Mouse (Mus musculus) heart, adult 2 months (tissue): ENCODE data around the gene Dbp. TPM values are rescaled to one million over a fixed set of nuclear protein-coding genes. Genes with fewer than 3 reads are reported as not detected.

Experiments
- DNase-seq, 2 experiments: peaks; one replicate each; pipeline ENCODE4 v3.0.0; 2021
- H3K27ac ChIP-seq: fragments of 200-600 bp; 2 replicates; pipeline ENCODE4 v1.8.1; 2022
- H3K27me3 ChIP-seq: fragments of 200-500 bp; 2 replicates; pipeline ENCODE4 v1.6.1; 2012; ENCODE audit warnings: mild to moderate bottlenecking, low read length, inconsistent platforms, mixed read lengths; ENCODE audit not compliant: control insufficient read depth, insufficient read depth
- H3K36me3 ChIP-seq: fragments of 200-500 bp; 2 replicates; pipeline ENCODE4 v1.6.1; 2012; ENCODE audit warnings: low read length, inconsistent platforms; ENCODE audit not compliant: control insufficient read depth, insufficient read depth
- H3K4me1 ChIP-seq: fragments of 200-500 bp; 2 replicates; pipeline ENCODE4 v1.6.1; 2011; ENCODE audit warnings: low read length; ENCODE audit not compliant: control insufficient read depth, insufficient read depth
- H3K4me3 ChIP-seq: fragments of 200-600 bp; 2 replicates; pipeline ENCODE4 v1.8.1; 2022
- H3K79me2 ChIP-seq: fragments of 200-500 bp; replicated peaks from 2 replicates; pipeline ENCODE4 v1.6.1; 2012; ENCODE audit warnings: mild to moderate bottlenecking, inconsistent platforms, low read length, moderate library complexity, mixed read lengths; ENCODE audit not compliant: control insufficient read depth, insufficient read depth
- H3K9ac ChIP-seq: fragments of 200-500 bp; 2 replicates; pipeline ENCODE4 v1.6.1; 2012; ENCODE audit warnings: low read depth, mild to moderate bottlenecking, control low read depth, inconsistent platforms, low read length, mixed read lengths
- CTCF ChIP-seq: fragments of 200-600 bp; IDR thresholded peaks from 2 replicates; pipeline ENCODE4 v1.8.1; 2022; ENCODE audit warnings: antibody characterized with exemption, mild to moderate bottlenecking, moderate library complexity
- EP300 ChIP-seq: fragments of 200-500 bp; IDR thresholded peaks from 2 replicates; pipeline ENCODE4 v1.6.1; 2011; ENCODE audit warnings: low read depth, low read length, control low read depth; ENCODE audit not compliant: insufficient read depth
- POLR2A ChIP-seq: fragments of 200-500 bp; IDR thresholded peaks from 2 replicates; pipeline ENCODE4 v1.6.1; 2011; ENCODE audit warnings: mild to moderate bottlenecking, low read depth, low read length, control low read depth; ENCODE audit not compliant: insufficient read depth
- WGBS: fragments of 180-500 bp; shearing (Covaris S2); methylation state at CpG from one replicate; pipeline ENCODE4 v1.1.7; 2018; 5-methylcytosine and 5-hydroxymethylcytosine counted together
- intact Hi-C: fragments of 180-260 bp; cut with DNase I; formaldehyde crosslinking; loops from one replicate; pipeline ENCODE4 v1.15.1; 2025
- polyA plus RNA-seq: library from polyadenylated mRNA; depleted of rRNA; stranded (reverse); fragments of >200 nt; gene quantifications from 2 replicates; pipeline ENCODE4 v1.2.3, GENCODE M21; 2012
- total RNA-seq, 2 experiments: library from RNA; stranded (reverse); gene quantifications; 2 replicates each; pipeline ENCODE4 v1.2.3; 2021

Dbp gene
- total and polyA plus RNA-seq, 3 experiments: 6.4 to 134 (median 93.6) TPM

GRCm38 (mm10) chr7:45702809-45703520 is 1.9 kb upstream of the Dbp start:
- H3K27me3 ChIP-seq: 0 out of 2 replicates have a peak, but pooled peaks cover 3% of the 10 kb centered on the region
- no peaks in the 10 kb centered on the region for H3K79me2 ChIP-seq
- H3K27ac ChIP-seq: no peak overlapping the region
- no peak overlapping the region for H3K4me3 ChIP-seq
- DNase-seq: no peak
- H3K36me3 ChIP-seq: peaks cover 1% of the 10 kb centered on the region; the same call in 1 of the 2 replicates
- TF ChIP-seq EP300 (no peak), POLR2A (no peak), CTCF (no peak)
- 87% methylated on average over 17 of the region's 17 CpGs for WGBS
- no peak overlapping the region for H3K9ac ChIP-seq
- intact Hi-C loops: loop anchor here (5.0 kb wide), 3 partner anchors 176 to 1151 kb away; partner anchors contain the start of genes Nr1h2, Plekha4 and Ppp1r15a
- H3K4me1 ChIP-seq: peaks cover 9% of the 10 kb centered on the region

GRCm38 (mm10) chr7:45703521-45704033 is 1.3 kb upstream of the Dbp start:
- TF ChIP-seq EP300 (no peak), CTCF (no peak), POLR2A (no peak)
- Histone ChIP-seq H3K9ac (peak overlapping the region; percentile 82), H3K4me3 (peak overlapping the region; percentile 51; the same call in 1 of the 2 replicates), H3K4me1 (peaks cover 15% of the 10 kb centered on the region), H3K27ac (peak overlapping the region; percentile 91), H3K79me2 (no peaks in the 10 kb centered on the region), H3K27me3 (0 out of 2 replicates have a peak, but pooled peaks cover 3% of the 10 kb centered on the region), H3K36me3 (peaks cover 7% of the 10 kb centered on the region)
- DNase-seq: peak in 1 of 2 experiments; percentile 36
- intact Hi-C loops: loop anchor here (5.0 kb wide), 3 partner anchors 176 to 1151 kb away; partner anchors contain the start of genes Nr1h2, Plekha4 and Ppp1r15a
- 35% methylated on average over 12 of the region's 12 CpGs for WGBS

GRCm38 (mm10) chr7:45704046-45704559 is 785 bp upstream of the Dbp start:
- H3K4me1 ChIP-seq: peaks cover 18% of the 10 kb centered on the region
- H3K27ac ChIP-seq: peak overlapping the region; percentile 91
- 0 out of 2 replicates have a peak, but pooled peaks cover 3% of the 10 kb centered on the region for H3K27me3 ChIP-seq
- H3K79me2 ChIP-seq: no peaks in the 10 kb centered on the region
- peak overlapping the region; percentile 51 for H3K4me3 ChIP-seq
- intact Hi-C loops: loop anchor here (5.0 kb wide), 3 partner anchors 177 to 1152 kb away; partner anchors contain the start of genes Nr1h2, Plekha4 and Ppp1r15a
- TF ChIP-seq CTCF (no peak), EP300 (peak; percentile 87), POLR2A (peak; percentile 99)
- peak in 1 of 2 experiments; percentile 68 for DNase-seq
- H3K36me3 ChIP-seq: peaks cover 13% of the 10 kb centered on the region
- WGBS: under 1% methylated on average over 13 of the region's 13 CpGs
- H3K9ac ChIP-seq: peak overlapping the region; percentile 82

- Histone ChIP-seq H3K27ac (peak overlapping the region; percentile 99), H3K79me2 (no peaks in the 10 kb centered on the region), H3K9ac (peak overlapping the region; percentile 97), H3K36me3 (peaks cover 23% of the 10 kb centered on the region), H3K4me3 (peak overlapping the region; percentile 91), H3K4me1 (peaks cover 20% of the 10 kb centered on the region), H3K27me3 (no peaks in the 10 kb centered on the region)
- WGBS: 1% methylated on average over 21 of the region's 21 CpGs
- intact Hi-C loops: no loop called here
- TF ChIP-seq EP300 (no peak), CTCF (peak; percentile 16; the same call in 1 of the 2 replicates), POLR2A (no peak)
- no peak for DNase-seq
These were observed 566 bp downstream of the Dbp start for GRCm38 (mm10) chr7:45705443-45705864.

- Histone ChIP-seq H3K27me3 (no peaks in the 10 kb centered on the region), H3K4me1 (peaks cover 18% of the 10 kb centered on the region), H3K9ac (peak overlapping the region; percentile 97), H3K36me3 (peaks cover 23% of the 10 kb centered on the region), H3K27ac (peak overlapping the region; percentile 99), H3K79me2 (no peaks in the 10 kb centered on the region), H3K4me3 (peak overlapping the region; percentile 91)
- peak; percentile 87 for DNase-seq
- TF ChIP-seq EP300 (peak; percentile 98), POLR2A (peak; percentile 90), CTCF (no peak)
- intact Hi-C loops: no loop called here
- WGBS: 0% methylated on average over 7 of the region's 7 CpGs
These were observed 989 bp downstream of the Dbp start for GRCm38 (mm10) chr7:45705873-45706281.

DNA sequence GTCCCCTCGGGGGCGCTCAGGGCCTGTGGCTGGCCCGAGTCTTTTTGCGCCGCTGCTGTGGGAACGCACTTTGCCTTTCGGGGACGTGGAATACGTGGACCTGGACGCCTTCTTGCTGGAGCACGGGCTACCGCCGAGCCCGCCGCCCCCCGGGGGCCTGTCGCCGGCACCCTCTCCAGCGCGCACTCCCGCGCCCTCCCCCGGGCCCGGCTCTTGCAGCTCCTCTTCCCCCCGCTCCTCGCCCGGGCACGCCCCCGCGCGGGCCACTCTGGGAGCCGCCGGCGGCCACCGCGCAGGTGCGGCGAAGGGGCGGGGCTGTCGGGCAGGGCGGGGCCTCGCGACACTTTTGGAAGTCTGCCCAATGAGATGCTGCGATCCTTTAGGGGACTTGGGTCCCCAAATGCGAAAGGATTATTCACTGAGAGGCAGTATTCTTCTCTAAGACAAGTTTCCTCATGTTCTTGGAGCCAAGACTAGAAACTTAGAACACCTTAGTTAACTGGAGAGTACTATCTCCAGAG is 1.9 kb downstream of the Dbp start:
- H3K36me3 ChIP-seq: peaks cover 23% of the 10 kb centered on the region
- H3K9ac ChIP-seq: peak overlapping the region; percentile 97
- 3% methylated on average over 37 of the region's 45 CpGs for WGBS
- peak; percentile 91 to 92 for DNase-seq
- peaks cover 18% of the 10 kb centered on the region for H3K4me1 ChIP-seq
- no peaks in the 10 kb centered on the region for H3K27me3 ChIP-seq
- H3K79me2 ChIP-seq: no peaks in the 10 kb centered on the region
- peak overlapping the region; percentile 99 for H3K27ac ChIP-seq
- intact Hi-C loops: no loop called here
- peak overlapping the region; percentile 91 for H3K4me3 ChIP-seq
- TF ChIP-seq POLR2A (peak; percentile 71), CTCF (peak; percentile 25; the same call in 1 of the 2 replicates), EP300 (no peak)
